Mouse (Mus musculus) spleen, embryonic (tissue): ENCODE results near the gene Fcf1.

ENCODE experiments used
- CTCF ChIA-PET: fragments of 350-600 bp; sonication (Branson Sonifier 250); formaldehyde crosslinking; loops from one replicate; lab custom pipeline; 2022; lab: Charles Lee

The Fcf1 gene

GRCm38 (mm10) chr12:84970428-84971096 is at the start of gene Fcf1, which contains the start of gene Arel1:
Gene Fcf1 (plus strand): TSS chr12:84970897.
Gene Arel1 (minus strand): TSS chr12:84970900.
- CTCF ChIA-PET, result interaction anchor here (0.6 to 0.7 kb wide), 2 partner anchors 142 to 158 kb away, joined by 3 read pairs; no protein-coding TSS in a partner anchor

GRCm38 (mm10) chr12:84921881-84922419 is 48.7 kb upstream of the Fcf1 start:
- CTCF ChIA-PET, result no interaction called here

DNA sequence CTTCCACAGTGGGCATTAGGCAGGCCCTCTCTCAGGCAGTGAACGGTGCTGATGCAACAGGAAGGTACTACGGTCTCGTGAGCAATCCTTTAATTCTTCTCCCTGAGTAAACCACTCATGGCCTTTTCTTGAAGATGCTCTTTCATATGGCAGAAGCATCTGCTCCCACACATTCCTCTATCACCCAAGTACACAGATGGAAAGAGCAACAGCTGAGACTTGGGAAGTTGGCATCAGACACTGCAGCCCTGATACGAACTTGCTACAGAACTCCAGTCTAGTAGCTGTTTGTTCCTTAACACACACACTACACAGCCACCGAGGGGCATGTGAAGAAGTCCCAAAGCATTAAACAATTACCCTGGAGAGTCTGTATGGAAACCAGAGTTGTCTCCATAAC is 46.4 kb upstream of the Fcf1 start:
- CTCF ChIA-PET, result no interaction called here

DNA sequence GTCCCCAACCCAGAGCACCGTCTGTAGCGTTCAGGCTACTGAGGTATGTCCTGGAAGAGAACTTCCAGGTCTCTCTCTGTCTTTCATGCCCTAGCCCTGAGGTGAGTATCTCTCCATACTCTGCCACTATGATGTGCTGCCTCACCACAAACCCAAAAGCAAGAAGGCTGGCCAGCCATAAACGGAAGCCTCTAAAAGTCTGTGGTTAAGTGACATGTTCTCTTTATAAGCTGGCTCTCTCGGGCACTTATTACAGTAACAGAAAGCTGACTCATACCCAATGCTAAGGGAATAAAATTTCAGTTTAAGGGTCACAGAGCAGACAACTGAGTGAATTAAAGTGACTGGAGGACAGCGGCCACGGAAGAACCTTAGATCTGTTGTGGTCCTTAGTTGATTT is 44.2 kb upstream of the Fcf1 start:
- CTCF ChIA-PET, result no interaction called here

- CTCF ChIA-PET, result no interaction called here
Measured at GRCm38 (mm10) chr12:84932210-84932609, 38.5 kb upstream of the Fcf1 start.

DNA sequence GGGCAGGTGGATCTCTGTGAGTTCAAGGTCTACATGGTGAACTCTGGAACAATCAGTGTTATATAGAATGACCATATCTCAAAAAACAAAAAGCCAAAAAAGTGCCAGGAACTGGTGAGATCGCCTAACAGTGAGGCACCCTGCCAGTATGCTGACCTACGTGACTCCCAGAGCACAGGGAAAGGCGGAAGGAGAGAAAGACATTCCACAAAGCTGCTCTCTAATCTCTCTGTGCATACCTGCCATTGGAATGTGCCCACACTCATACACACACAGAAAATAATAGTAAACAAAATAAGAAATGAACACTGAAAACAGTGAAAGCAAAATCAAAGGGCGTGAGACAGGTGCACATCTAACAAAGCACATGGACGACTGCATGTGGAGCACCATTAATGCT is 35.4 kb upstream of the Fcf1 start:
- CTCF ChIA-PET, result no interaction called here

DNA sequence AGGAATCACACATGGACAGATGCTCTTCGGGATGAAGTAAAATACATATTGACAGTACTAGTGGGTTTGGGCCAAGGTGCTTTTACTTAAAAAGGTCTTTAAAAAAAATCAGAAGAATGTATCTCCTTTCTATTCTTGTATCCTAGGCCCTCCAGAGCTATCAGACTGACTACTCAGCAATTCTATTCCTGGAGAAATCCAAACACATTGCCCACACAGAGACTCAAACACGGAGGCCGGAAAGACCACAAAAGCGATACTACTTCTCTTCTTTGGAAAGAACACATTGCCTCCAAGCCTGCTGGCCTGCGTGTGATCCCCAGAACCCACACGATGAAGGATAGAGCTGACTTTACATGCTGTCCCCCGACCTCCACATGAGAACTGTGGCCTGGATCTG is 31.6 kb upstream of the Fcf1 start:
- CTCF ChIA-PET, result no interaction called here

- CTCF ChIA-PET, result no interaction called here
Measured at GRCm38 (mm10) chr12:84940343-84940742, 30.4 kb upstream of the Fcf1 start.

GRCm38 (mm10) chr12:84941717-84942116 is 29.0 kb upstream of the Fcf1 start:
- CTCF ChIA-PET, result no interaction called here

DNA sequence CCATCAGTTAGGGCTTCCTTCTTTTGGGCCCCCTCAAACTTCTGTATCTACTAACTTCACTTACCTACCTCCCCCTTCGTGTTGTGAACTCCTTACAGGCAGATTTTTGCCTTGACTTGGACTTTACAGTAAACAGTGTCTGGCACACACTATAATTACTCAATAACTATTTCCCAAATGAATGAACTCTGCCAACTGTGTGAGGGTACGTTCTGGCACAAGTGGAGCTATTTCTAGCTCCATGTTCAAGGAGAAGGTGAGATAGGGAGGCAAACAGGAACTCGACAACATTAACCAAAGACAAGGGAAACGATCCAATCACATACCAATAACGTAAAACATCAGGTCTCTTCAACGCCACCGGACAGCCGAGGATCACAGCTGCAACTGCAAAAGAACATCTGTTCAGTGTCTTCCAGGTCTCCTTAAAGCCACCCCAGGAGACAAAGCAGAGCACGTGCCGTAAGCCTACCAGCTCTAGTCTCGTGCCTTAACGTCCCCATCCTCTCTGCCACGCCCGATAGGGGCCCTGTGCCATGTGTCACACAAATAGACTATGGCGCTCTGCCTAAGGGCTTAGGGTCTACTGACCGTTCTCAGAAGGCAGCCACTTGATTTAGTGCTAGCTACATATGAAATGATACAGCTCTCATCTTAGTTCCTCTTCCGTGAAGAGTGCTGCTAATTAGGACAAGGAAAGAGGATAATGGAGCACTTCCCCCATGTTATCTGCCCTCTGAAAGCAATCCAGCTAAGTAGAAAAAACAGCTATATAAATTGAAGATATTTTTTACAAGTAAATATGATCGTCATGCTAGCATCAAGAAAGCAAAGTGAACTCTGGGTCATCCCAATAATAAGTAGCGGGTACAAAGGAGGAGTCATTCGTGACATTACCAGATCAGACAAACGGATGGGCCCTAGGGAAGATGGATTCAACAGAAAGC is 27.4 kb upstream of the Fcf1 start:
- CTCF ChIA-PET, result no interaction called here

DNA sequence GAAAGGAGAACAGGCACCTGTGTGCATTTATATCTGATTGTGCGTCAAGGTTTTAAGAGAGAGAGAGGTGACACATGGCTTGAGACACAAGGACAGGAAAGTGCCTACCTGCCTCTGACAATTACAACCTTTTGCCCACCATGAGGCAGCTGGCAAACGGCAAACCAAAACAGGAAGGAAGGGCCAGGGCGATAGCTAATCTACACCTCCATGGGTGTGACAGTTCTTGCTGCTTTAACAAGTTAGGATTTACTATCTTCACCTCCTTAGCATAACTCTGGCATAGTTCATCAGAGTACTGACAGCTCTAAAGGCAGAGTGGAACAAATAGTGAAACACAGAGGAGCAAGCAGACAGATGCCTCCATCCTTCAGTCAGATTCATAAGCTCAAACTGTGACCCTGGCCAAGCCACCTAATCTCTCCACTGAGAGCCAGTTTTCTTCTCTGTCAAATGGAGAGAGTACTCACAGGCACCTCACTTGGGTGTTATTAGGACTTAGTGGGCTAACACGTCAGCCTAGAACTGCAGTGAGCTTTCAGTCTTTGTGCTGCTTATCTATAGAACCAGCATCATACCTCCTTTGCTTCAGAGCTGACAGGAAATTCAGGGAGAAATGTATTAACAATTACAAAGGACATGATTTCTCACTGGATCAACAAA is 26.4 kb upstream of the Fcf1 start:
- CTCF ChIA-PET, result no interaction called here

DNA sequence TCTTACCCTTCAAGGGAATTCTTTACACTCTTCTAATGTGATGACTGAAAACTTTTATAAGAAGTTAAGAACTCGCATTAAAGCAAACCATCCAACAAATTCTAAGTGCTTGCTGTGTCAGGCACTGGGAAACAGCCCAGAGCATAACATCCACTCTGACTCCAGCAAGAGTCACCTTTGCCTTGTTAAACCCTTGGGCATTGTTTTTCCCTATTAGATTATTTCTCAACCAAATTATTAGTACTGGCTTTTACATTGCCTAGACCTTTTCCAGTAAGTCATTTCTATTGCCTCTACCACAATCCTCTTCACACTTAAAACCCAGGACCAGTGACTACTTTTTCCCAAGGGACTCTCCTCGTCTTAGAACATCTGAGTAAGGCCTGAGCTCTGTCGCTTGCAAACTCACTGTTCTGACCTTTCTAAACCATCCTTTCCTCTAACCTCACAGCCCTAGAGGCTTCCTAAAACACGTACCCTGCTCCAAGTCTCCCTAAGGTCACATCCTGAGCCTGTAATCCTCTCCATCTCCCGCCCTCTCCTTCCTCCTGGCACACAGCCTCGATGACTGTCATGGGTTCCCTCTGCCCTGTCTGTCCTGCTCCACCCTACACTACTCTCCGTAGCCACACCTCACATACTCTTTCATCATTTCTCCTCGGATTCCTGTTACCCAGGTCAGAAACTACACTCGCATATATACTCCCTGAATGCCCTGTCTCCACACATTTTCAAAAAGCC is 25.7 kb upstream of the Fcf1 start:
- CTCF ChIA-PET, result no interaction called here

- CTCF ChIA-PET, result no interaction called here
Measured at GRCm38 (mm10) chr12:84947894-84948583, 22.7 kb upstream of the Fcf1 start.

GRCm38 (mm10) chr12:84948584-84949285 is 22.0 kb upstream of the Fcf1 start:
- CTCF ChIA-PET, result no interaction called here

- CTCF ChIA-PET, result no interaction called here
Measured at GRCm38 (mm10) chr12:84950763-84951162, 19.9 kb upstream of the Fcf1 start.

GRCm38 (mm10) chr12:84951531-84951930 is 19.2 kb upstream of the Fcf1 start:
- CTCF ChIA-PET, result no interaction called here

- CTCF ChIA-PET, result no interaction called here
Measured at GRCm38 (mm10) chr12:84952351-84952750, 18.3 kb upstream of the Fcf1 start.

GRCm38 (mm10) chr12:84956317-84956716 is 14.4 kb upstream of the Fcf1 start:
- CTCF ChIA-PET, result interaction anchor here (0.6 kb wide), 1 partner anchor 92 kb away, joined by 3 read pairs; no protein-coding TSS in a partner anchor

- CTCF ChIA-PET, result interaction anchor here (0.5 kb wide), 1 partner anchor 40 kb away, joined by 4 read pairs; no protein-coding TSS in a partner anchor
Measured at GRCm38 (mm10) chr12:84958794-84959356, 11.8 kb upstream of the Fcf1 start.
